Mouse (Mus musculus) gastrocnemius, postnatal 10 days (tissue): ENCODE results near the gene Ppp4r1. TPM values are rescaled to one million over a fixed set of nuclear protein-coding genes. Genes with fewer than 3 reads are reported as not detected.

Source experiments
- DNase-seq: peaks from one replicate; pipeline ENCODE4 v3.0.0; 2021; ENCODE audit warnings: mixed read lengths
- total RNA-seq, 2 experiments: library from RNA; stranded (reverse); gene quantifications; 2 replicates each; pipeline ENCODE4 v1.2.3; 2021

Ppp4r1 gene
- total RNA-seq, 2 experiments from 2014 or later, result 36.3 to 41.9 TPM

GRCm38 (mm10) chr17:65854006-65854405 lies 71.6 kb downstream of the Ppp4r1 start:
- no peak for DNase-seq

- DNase-seq, result no peak
Observed at GRCm38 (mm10) chr17:65857617-65858016, 75.2 kb downstream of the Ppp4r1 start.

GRCm38 (mm10) chr17:65862579-65862978 lies 80.2 kb downstream of the Ppp4r1 start:
- peak; percentile 39 for DNase-seq

GRCm38 (mm10) chr17:65863830-65864229 lies 81.5 kb downstream of the Ppp4r1 start:
- DNase-seq, result no peak

- no peak for DNase-seq
Observed at GRCm38 (mm10) chr17:65864742-65865141, 82.4 kb downstream of the Ppp4r1 start.

- no peak for DNase-seq
Observed at GRCm38 (mm10) chr17:65865265-65865664, 82.9 kb downstream of the Ppp4r1 start.

GRCm38 (mm10) chr17:65866201-65866600 lies 83.8 kb downstream of the Ppp4r1 start:
- DNase-seq, result no peak

GRCm38 (mm10) chr17:65867996-65868395 lies 85.6 kb downstream of the Ppp4r1 start:
- no peak for DNase-seq

GRCm38 (mm10) chr17:65869720-65870119 lies 87.3 kb downstream of the Ppp4r1 start:
- DNase-seq, result no peak

- DNase-seq, result peak; percentile 82
Observed at GRCm38 (mm10) chr17:65870146-65870545, 87.8 kb downstream of the Ppp4r1 start.

GRCm38 (mm10) chr17:65871641-65872041 lies 89.3 kb downstream of the Ppp4r1 start:
- no peak for DNase-seq

GRCm38 (mm10) chr17:65872051-65872450 lies 89.7 kb downstream of the Ppp4r1 start:
- DNase-seq, result no peak

GRCm38 (mm10) chr17:65872652-65873051 lies 90.3 kb downstream of the Ppp4r1 start:
- DNase-seq, result peak; percentile 25

GRCm38 (mm10) chr17:65873156-65873555 lies 90.8 kb downstream of the Ppp4r1 start:
- no peak for DNase-seq

GRCm38 (mm10) chr17:65873834-65874233 lies 91.5 kb downstream of the Ppp4r1 start:
- DNase-seq, result no peak

GRCm38 (mm10) chr17:65877026-65877425 lies 94.7 kb downstream of the Ppp4r1 start:
- no peak for DNase-seq

- DNase-seq, result peak; percentile 62
Observed at GRCm38 (mm10) chr17:65884061-65884669, 101.8 kb downstream of the Ppp4r1 start.

- DNase-seq, result peak; percentile 98
Observed at GRCm38 (mm10) chr17:65884691-65885397, 102.5 kb downstream of the Ppp4r1 start.

- DNase-seq, result no peak
Observed at GRCm38 (mm10) chr17:65885398-65885696, 103.0 kb downstream of the Ppp4r1 start.

GRCm38 (mm10) chr17:65885697-65886529 lies 103.5 kb downstream of the Ppp4r1 start, which contains the start of gene Ralbp1:
TSS of gene Ralbp1 (minus strand) at chr17:65885798.
- peak; percentile 11 for DNase-seq

GRCm38 (mm10) chr17:65886571-65886970 lies 104.2 kb downstream of the Ppp4r1 start:
- DNase-seq, result no peak

- no peak for DNase-seq
Observed at GRCm38 (mm10) chr17:65889476-65889875, 107.1 kb downstream of the Ppp4r1 start.
